Mouse (Mus musculus) granulocyte monocyte progenitor cell, adult 5-6 weeks (primary cell): Measurements from ENCODE around the gene Hbs1l. TPM values are rescaled to one million over a fixed set of nuclear protein-coding genes. Genes with fewer than 3 reads are reported as not detected.

Source experiments
- ATAC-seq: replicated peaks from 2 replicates; pipeline ENCODE4 v1.8.0; 2016; ENCODE audit warnings: mild to moderate bottlenecking, moderate TSS enrichment, inconsistent platforms; ENCODE audit not compliant: poor library complexity, severe bottlenecking
- total RNA-seq, 2 experiments: library from RNA; stranded (forward) in 1 of 2; stranded (reverse) in 1 of 2; fragments of 200-712, 200-1000 nt in 1 of 2; fragments of >200 nt in 1 of 2; fragmentation: Nextera tagmentation in 1 of 2; gene quantifications; 2 replicates each; pipeline ENCODE4 v1.2.3; 2014 to 2017

Hbs1l gene
- total RNA-seq, 2 experiments from 2014 or later: 53.8 to 81.5 TPM

DNA sequence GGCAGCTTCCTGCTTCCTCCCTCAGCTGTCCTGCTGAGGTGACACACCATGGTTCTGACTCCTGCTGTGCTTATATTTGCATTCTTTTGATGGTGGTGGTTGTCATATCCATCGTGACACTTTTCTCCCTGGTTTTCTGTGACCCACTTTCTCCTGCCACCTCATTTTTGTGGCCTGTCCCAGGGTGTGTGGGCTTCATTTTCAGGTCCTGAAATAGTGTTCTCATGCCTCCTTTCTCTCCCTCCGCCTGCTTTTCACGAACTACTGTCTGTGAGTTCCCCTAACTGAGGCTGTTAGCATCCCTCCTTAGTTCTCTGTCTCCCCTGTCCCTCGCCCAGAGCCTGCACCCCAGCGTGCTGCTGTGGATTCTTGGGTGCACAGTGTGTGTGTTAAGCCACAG is 58.1 kb downstream of the Hbs1l start:
- no peak for ATAC-seq

DNA sequence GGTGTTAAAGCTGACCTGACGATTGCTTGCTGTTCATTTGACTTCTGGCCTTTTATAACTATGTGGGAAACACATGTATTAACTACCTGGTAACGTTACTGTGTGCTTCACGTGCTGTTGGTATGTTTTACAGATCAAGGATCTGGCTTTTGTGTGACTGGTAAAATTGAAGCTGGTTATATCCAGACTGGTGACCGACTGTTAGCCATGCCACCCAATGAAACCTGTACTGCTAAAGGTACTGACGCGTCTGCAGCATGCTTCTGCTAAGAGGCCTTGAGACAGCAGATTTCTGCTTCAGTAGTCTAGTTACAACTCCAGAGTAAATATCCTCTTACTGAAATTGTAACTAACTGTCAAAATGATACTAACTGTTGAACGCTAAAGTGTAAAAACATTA is 58.7 kb downstream of the Hbs1l start:
- no peak for ATAC-seq

DNA sequence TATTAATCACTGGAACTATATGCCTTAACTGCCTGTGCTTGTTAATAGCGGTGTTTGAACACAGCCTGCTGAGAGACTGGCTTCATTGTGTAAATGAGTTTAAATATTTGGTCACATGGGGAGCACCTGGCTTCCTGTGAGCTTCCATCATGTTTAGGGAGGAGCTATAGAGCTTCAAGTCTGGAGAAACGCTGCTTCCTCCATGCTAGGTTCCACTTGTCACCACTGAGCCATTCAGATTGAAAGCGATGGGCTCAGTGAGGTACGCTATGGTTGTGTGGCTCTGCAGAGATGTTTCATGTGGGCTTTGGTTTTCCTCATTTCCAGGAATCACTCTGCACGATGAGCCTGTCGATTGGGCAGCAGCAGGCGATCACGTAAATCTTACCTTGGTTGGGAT is 62.2 kb downstream of the Hbs1l start:
- no peak for ATAC-seq

DNA sequence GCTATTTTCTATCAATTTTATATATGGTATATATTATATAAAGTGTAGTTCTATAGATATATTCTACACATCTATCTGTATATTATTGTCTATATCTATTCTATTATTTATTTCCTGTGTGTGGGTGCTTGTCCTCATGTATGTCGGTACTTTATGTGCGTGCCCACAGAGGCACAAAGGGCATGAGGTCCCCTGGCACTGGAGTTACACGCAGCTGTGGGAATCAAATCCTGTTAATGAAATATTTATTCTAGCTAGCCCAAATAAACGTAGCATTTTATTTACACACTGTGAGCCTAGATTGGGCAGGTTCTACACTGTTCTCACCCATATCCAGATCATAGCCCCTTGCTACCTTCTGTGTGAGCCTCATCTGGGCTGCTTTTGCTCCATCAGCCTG is 63.3 kb downstream of the Hbs1l start:
- no peak for ATAC-seq

DNA sequence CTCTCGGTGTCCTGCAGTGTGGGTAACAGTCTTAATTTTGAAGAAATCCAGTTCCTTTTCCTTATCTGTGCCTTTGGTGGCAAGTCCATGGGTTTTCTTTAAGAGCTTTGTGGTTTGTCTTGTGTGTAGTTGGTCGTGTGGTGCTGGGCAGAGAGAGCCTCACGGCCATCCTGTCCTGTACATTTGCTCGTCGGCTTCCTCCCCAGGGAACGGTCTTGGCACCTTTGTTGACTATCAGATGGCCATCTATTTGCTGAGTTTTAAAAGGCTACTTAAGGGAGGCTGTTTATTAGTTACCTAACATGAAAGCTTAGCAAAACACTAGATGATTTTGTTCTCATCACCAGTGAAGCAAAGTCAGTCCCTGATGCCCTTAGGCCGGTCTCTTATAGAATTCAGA is 66.1 kb downstream of the Hbs1l start:
- no peak for ATAC-seq

DNA sequence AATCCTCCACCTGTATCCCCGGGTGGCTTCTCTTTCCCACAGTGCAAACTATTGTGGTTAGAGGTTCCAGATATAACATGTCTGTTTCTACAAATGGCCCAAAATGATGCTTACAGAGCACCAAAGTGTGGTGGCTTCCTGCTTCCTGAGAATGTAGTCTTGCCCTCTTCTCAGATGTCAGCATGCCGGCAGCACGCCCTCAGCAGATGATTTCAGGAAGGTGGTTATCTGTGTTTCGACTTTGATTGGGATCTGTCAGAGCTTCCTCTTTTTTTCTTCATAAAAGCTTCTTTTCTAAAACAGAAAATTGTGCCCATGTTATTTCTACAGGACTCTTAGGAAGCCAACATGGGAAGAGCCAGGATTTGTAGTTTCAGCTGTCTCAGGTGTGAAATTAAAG is 67.5 kb downstream of the Hbs1l start:
- ATAC-seq: peak; percentile 44

DNA sequence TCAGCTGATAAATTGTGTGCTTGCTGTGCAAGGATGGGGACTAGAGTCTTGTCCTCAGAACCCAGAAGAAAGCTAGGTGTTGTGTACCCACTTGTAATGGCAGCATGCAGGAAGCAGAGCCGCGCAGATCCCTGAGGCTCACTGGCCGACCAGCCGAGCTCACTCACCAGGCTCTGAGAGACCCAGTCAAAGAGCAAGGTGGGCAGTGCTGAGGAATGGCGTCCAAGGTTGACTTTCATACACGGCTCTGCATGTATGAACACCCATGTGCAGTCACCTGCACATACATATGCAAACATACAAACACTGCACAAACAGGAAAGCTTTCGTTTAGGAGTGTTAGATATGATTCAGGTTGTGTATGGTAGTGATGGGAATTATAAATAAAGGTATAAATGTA is 69.2 kb downstream of the Hbs1l start:
- ATAC-seq: no peak

DNA sequence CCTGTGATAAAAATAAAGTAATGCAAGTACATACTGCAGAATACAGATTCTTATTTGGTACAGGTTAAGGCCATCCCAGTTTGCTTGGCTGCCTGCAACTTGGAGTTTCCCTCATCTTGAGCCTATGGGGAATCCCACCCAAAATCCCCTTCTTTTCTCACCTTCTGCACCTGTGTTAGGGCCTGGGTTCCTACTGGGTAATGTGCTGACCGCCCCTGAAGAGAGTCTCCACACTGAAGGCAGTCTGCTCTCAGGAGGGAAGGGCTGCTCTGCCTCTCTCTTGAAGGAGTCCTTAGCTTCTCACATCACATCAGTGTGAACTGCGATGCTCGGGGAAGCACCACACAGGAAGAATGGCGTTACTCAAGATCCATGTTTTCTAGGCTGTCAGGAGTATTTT is 70.1 kb downstream of the Hbs1l start:
- ATAC-seq: no peak

DNA sequence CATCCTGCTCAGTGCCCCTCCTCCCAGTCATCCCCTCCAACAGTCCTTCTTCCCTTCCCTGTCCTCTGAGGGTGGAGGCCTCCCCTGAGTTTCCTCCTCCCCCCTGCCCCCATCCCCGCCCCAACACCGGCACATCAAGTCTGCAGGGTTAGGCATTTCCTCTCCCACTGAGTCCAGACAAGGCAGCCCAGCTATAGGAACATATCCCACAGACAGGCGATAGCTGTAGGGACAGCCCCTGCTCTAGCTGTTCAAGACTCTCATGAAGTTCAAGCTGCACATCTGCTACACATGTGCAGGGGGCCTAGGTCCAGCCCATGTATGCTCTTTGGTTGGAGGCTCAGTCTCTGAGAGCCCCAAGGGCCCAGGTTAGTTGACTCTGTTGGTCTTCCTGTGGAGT is 70.7 kb downstream of the Hbs1l start:
- no peak for ATAC-seq

DNA sequence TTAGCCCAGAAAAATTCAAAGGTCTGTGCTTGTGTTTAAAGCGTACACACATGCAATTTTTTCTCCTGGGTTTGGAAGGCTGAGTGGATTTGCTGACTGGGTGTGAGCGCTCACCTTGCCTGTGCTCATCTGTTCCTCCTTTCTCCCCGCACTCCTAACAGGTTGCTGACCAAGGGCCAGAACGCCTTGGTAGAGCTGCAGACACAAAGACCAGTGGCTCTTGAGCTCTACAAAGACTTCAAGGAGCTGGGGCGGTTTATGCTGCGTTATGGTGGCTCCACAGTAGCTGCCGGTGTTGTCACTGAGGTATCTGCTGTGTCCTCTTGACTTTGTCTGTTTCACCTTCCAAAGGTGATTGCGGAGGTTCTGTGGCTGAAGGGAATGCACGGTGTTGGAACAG is 71.7 kb downstream of the Hbs1l start:
- ATAC-seq: no peak

DNA sequence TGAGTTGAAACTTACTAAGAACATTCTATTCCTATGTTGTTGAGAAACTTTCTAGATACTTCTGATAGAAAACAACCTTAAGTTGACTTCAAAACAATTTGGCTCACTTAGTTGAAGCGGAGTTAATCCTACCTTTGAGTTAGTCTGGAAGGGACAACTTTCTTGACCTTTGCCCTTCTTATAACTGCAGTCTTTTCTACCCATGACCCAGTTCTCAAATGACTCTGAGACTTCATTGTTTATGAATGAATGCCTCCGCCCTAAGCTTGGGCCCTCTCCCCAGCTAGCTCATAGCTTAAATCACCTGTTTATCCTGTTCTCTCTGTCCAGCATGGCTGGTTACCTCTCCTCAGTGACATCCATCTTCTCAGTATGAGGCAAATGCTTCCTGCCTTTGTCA is 73.8 kb downstream of the Hbs1l start:
- no peak for ATAC-seq

DNA sequence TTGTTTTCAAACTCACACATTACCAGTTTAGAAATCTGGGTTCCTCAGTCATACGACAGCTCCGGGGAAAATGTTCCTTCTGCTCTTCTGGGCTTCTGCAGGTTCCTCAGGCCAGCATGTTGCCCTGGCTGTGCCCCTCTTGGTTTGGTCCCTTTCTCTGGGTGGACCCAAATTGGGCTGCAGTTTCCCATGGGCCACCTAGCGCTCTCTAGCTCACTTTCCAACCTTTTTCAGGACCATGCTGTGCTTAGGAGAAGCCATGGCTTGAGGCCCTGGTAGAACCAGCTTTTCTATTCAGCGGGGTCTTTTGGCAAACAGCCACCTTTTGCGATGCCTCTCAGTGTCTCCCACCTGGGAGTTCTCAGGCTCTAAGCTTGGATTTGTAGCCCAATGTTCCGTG is 76.5 kb downstream of the Hbs1l start:
- ATAC-seq: no peak

DNA sequence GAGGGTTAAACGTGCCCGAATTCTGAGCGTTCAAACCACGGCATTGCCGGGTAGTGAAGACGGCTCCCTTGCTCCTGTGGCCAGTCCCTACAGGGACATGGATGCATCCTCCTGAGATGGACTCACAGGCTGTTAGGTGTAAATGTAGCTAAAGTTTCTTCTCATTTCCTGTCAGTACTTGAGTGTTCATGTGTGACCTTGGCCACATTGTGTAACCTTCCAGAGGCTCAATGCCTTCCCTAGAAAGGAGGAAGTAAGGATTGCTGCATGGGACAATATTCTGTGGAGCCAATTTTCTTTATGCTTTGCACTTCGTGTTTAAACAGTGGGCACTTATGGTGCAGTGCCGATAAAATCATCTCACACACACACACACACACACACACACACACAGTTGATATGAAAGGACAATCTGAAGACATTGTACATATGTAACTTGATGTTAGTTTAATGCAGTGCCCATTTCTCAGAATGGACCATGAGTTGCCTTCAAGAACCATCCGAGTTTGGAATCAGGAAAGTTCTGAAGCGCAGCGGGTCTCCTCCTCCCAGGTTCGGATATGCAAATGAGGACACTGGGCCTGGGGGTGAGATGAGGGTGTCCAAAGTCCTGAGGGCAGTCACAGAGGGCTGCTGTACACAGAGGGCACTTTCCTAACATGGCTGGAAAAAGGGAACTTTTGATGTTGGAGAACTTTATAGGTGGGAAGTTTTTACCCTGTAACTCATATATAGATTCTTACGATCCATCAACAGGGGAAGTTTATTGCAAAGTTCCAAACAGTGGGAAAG is 81.1 kb downstream of the Hbs1l start, which contains the start of gene Aldh8a1:
Aldh8a1 (plus strand) TSS at position 610 of the 792 bp plus-strand sequence.
- ATAC-seq: peak; percentile 95

DNA sequence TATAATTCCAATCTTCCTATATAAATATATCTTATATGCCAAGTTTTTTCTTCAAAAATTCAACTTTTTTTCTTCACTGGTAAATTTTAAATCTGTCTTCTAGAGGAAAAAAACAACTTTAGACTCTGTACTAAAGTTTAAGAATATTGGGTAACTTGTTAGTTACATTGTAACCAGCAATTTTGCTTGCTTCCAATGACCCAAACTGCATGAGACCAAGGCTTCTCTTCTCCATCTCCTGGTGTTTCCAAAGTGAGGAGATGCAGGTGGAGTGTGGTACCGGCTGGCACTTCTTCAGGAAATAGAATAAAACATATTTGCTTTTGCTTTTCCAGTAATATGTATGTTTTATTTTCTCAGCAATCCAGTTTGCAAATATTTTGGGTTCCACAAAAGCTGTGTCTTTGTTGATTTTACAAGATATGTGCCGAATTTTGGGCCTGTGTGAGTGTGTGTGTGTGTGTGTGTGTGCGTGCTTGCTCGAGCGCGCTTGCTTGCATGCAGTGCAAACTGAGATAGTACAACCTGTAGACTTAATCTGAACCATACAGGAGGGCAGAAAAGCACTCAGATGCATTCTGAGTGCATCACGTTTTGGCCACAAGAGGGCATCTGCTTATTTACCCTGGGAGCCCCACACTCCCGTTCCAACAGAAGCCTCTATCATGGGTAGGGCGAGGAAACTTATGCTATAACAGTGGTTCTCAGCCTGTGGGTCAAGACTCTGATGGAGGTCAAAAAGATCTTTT is 82.6 kb downstream of the Hbs1l start:
- 0 out of 2 replicates have a peak, but pooled peaks have one; percentile 30 for ATAC-seq

DNA sequence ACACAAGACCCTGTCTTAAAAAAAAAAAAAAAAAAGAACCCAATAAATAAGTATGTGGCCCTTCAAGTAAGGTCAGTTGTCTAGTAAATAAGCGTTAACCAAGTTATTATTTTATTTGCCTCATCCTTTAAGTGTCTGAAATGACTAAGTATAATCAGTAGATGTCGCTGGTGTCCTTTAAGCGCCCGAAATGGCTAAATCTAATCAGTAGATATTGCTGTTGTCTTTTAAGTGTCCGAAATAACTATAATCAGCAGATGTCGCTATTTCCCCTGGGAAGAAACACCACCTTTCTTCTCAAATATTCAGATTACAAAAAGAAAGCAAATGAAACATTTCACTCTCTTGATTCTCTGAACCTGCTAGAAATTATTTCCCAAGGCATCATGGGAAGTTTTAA is 87.1 kb downstream of the Hbs1l start:
- peak; percentile 79 for ATAC-seq

DNA sequence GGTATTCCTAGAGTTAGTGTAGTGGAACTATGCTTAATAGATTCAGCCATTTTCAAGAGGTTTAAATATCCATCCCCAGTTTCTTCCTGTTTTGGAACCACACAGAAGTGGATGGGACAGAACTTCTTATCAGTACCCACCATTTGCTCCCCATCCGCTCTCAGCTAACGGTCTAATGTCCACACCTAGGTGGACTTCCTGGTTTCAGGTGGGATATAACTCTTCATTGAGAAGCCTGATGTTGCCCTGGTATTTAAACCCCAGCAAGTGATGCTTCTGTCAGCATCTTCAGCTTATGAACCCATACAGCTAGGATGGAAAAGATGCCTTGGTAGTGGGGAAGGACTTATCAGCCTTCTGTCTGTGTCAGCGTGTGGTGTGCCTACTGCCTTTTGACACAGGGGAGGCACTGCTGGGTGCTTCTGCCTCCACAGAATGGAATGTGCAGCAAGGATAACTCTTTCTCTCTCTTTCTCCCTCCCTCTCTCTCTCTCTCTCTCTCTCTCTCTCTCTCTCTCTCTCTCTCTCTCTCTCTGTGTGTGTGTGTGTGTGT is 89.4 kb downstream of the Hbs1l start:
- no peak for ATAC-seq

DNA sequence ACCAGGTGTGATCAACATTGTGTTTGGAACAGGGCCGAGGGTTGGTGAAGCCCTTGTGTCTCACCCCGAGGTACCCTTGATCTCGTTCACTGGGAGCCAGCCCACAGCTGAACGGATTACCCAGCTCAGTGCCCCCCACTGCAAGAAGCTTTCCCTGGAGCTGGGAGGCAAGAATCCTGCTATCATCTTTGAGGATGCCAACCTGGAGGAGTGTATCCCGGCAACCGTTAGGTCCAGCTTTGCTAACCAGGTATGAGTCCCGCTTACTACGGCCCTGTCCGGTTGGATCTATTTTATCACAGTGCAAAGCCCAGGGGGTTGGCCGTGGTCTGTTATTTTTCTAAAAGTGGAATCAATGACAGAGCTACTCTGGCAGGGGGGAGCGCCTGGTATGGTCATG is 93.3 kb downstream of the Hbs1l start:
- ATAC-seq: no peak

DNA sequence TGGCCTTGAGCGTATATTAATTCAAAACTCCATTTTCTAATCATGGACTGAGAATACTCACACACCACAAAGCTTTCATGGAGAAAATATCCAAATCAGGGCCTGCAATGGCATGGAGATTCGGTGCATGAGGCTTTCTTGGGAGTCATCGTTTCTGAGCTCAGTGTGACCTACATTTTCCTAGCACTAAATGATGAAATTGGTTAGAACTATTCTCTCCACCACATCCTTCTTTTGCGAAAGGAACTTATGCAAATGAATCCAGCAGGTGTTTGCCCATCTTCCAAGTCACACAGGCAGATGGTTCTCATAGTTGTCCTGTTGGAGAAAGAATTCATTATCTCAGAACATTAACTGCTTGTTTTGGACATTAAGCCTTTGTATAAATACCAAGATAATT is 94.7 kb downstream of the Hbs1l start:
- ATAC-seq: no peak

DNA sequence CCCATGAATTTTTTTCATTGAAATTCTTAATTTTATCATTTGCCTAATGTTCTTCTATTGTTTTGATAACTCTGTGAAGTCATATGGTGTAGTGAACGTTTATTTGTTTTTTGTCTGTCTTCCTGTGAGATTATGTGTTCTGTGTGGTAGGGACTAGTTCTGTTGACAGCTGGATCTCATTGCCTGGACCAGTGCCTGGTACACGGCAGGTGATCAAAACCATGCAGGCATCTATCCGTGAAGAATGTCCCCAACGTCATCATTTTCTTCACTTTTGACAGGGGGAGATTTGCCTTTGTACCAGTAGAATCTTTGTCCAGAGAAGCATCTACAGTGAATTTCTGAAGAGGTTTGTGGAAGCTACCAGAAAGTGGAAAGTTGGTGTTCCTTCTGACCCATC is 95.5 kb downstream of the Hbs1l start:
- ATAC-seq: no peak

DNA sequence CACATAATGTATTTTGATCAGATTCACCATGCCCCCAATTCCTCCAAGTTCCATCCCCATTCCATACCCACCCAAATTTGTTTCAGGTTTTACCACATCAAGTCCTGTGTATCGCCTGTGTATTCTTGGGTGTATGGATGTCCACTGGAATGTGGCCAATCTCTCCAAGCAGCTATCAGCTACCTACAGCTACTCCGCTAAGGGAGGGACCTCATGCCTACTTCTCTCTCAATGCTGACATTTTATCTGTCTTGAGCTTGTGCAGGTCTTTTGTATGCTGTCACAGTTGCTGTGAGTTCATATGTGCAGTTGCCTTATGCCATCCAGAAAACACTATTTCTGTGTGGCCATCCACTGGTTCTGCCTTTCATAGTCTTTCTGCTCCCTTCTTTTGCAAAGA is 97.6 kb downstream of the Hbs1l start:
- no peak for ATAC-seq

DNA sequence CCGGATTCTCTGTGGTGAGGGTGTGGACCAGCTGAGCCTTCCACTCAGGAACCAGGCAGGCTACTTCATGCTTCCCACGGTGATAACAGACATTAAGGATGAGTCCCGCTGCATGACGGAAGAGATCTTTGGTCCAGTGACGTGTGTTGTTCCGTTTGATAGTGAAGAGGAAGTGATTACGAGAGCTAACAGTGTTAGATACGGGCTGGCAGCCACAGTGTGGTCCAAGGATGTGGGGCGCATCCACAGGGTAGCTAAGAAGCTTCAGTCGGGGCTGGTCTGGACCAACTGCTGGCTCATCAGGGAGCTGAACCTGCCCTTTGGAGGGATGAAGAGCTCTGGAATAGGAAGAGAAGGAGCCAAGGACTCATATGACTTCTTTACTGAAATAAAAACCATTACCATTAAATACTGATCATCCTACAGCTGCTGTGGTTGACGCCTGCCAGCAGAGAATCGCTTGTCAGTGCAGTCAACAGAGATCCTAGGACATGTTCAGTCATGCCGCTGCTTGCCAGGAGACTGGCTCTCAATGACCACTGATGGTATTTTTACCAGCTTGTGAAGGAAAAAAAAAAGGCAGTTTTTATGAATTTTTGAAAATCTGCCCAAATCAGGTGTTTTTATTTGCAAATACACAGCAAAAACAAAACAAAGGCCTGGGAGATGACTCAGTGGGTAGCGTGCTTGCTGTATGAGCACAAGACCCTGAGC is 99.8 kb downstream of the Hbs1l start:
- ATAC-seq: peak; percentile 35
